Mouse (Mus musculus) neutrophil, adult 5-6 weeks (primary cell): Measurements from ENCODE around the gene Dip2a. TPM values are rescaled to one million over a fixed set of nuclear protein-coding genes. Genes with fewer than 3 reads are reported as not detected.

Experiments used
- total RNA-seq: library from RNA; stranded (forward); fragments of 200-1000 nt; gene quantifications from 2 replicates; pipeline ENCODE4 v1.2.3, GENCODE M21; 2017

Gene Dip2a
- total RNA-seq, 1 experiment from 2014 or later, result 3.8 TPM

Other genes with a start within 250 kb of the Dip2a start
- gene Slc5a4b, start 234.3 kb downstream of the Dip2a start, total RNA-seq, result not detected in 2 replicates
- gene Slc5a4a, start 197.8 kb downstream of the Dip2a start, total RNA-seq, result not detected in 2 replicates
- 7.4 and 8.6 TPM in 2 replicates for gene Prmt2, start 107.4 kb downstream of the Dip2a start, total RNA-seq
- not detected in 2 replicates for gene S100b, start 91.4 kb downstream of the Dip2a start, total RNA-seq
- gene AC141477.1, start 95.2 kb upstream of the Dip2a start, total RNA-seq, result 14.8 and 16.1 TPM in 2 replicates
- gene Pcnt, start 97.5 kb upstream of the Dip2a start, total RNA-seq, result 46.9 and 50.8 TPM in 2 replicates
- gene 2610028H24Rik, start 103.8 kb upstream of the Dip2a start, total RNA-seq, result not detected in 2 replicates
- 76.0 and 89.6 TPM in 2 replicates for gene Mcm3ap, start 123.6 kb upstream of the Dip2a start, total RNA-seq
- 2.4 and 3.8 TPM in 2 replicates for gene Ybey, start 123.8 kb upstream of the Dip2a start, total RNA-seq
- gene Lss, start 186.3 kb upstream of the Dip2a start, total RNA-seq, result 4.1 and 10.7 TPM in 2 replicates
- gene Spatc1l, start 217.0 kb upstream of the Dip2a start, total RNA-seq, result not detected in 2 replicates
- not detected in 2 replicates for gene Ftcd, start 230.4 kb upstream of the Dip2a start, total RNA-seq